Mouse (Mus musculus) embryo, embryonic 9.5 days (tissue): ENCODE data around the gene Kif24.

Source experiments
- DNase-seq: peaks from one replicate; pipeline ENCODE4 v3.0.0-alpha.2; 2017; ENCODE audit errors: extremely low spot score

Kif24 gene

DNA sequence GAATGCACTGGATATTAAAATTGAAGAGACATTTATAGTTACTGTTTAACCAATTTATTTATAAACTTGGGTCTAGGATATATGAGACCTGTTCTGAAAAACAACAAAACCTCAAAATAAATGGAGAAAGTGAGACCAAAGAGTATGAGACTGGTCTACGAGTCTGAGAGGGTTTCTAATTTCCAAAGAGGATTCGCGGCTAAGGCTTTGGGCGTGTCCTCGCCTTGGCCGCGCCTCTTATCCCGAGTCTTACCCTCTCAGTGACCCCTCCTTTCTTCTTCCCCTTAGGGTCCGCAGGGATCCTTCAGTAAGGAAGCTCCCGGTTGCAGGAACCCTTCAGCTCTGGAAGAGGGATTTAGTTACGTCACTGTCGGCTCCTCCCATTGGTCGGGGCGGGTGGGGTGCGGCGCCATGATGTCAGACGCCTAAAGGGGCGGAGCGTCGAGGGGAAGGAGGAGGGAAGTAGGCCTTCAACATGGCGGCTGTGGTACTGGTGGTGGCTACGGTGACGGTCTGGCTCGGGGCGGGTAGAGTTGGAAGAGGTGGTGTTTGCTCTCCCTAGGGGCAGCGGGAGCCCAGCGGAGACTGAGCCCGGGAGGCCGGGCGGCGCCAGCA is 116.0 kb downstream of the Kif24 start, which contains the start of gene Ubap1:
Gene Ubap1 (plus strand): TSS at position 413 of the 615 bp plus-strand sequence.
- DNase-seq: peak; percentile 99

DNA sequence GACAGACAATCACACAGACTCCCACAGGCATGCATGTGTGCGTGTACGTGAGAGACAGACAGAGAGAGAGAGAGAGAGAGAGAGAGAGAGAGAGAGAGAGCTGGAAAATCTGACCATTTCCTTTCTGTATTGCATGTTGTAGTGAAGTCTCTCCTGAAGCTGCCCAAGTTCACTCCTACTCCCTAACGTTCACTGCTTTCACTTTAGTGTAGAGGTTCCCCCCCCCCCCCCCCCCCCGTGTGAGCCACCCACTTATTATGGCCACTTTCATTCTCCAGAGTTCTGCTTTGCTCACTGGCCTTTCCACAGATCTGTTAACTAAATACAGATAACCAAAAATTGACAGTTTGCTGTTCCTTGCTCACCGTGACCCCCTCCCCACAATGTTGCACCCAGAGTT is 116.8 kb downstream of the Kif24 start:
- DNase-seq: no peak

GRCm38 (mm10) chr4:41346011-41346410 is 118.7 kb downstream of the Kif24 start:
- DNase-seq: no peak

GRCm38 (mm10) chr4:41340912-41341550 is 123.7 kb downstream of the Kif24 start:
- no peak for DNase-seq
